Mouse (Mus musculus): ENCODE data around the gene Gm3776.
A peak's percentile ranks its signal among the peaks of the same experiment; 100 is the strongest.
"Not testable (repeated sequence)": the region's sequence is repeated elsewhere in the genome, so short reads cannot be mapped to it uniquely, and the experiment has no call there.

Gene Gm3776

GRCm38 (mm10) chr9:78256914-78257313 is at the start of gene Gm3776:
TSS of gene Gm3776 (plus strand) at chr9:78257129.
- DNase-seq (ENCODE audit: low spot score in 2 of 2), result not testable (repeated sequence)

GRCm38 (mm10) chr9:78208956-78209355 is 48.0 kb upstream of the Gm3776 start:
- DNase-seq (ENCODE audit: low spot score in 2 of 2), result no peak

GRCm38 (mm10) chr9:78210079-78210478 is 46.9 kb upstream of the Gm3776 start:
- no peak for DNase-seq (ENCODE audit: low spot score in 2 of 2)

GRCm38 (mm10) chr9:78210821-78211220 is 46.1 kb upstream of the Gm3776 start:
- DNase-seq (ENCODE audit: low spot score in 2 of 2), result no peak

DNA sequence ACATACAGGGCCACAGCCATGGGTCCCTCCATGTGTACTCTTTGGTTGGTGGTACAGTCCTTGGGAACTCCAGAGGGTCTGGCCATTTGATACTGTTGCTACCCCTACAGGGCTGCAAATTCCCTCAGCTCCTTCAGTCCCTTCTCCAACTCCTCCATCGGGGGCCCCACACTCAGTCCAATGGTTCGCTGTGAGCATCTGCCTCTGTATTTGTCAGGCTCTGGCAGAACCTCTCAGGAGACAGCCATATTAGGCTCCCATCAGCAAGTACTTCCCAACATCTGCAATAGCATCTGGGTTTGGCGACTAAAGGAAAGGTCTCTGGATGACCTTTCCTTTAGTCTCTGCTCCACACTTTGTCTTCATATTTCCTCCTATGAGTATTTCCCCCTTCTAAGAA is 45.4 kb upstream of the Gm3776 start:
- DNase-seq (ENCODE audit: low spot score in 2 of 2), result no peak

- DNase-seq (ENCODE audit: low spot score in 2 of 2), result no peak
These were observed 44.4 kb upstream of the Gm3776 start for GRCm38 (mm10) chr9:78212341-78213049.

- DNase-seq (ENCODE audit: low spot score in 2 of 2), result no peak
These were observed 39.9 kb upstream of the Gm3776 start for GRCm38 (mm10) chr9:78217074-78217473.

- DNase-seq (ENCODE audit: low spot score in 2 of 2), result no peak
These were observed 34.3 kb upstream of the Gm3776 start for GRCm38 (mm10) chr9:78222616-78223015.

- no peak for DNase-seq (ENCODE audit: low spot score in 2 of 2)
These were observed 33.6 kb upstream of the Gm3776 start for GRCm38 (mm10) chr9:78223221-78223902.

GRCm38 (mm10) chr9:78224418-78224817 is 32.5 kb upstream of the Gm3776 start:
- DNase-seq (ENCODE audit: low spot score in 2 of 2), result no peak

GRCm38 (mm10) chr9:78225304-78225703 is 31.6 kb upstream of the Gm3776 start:
- DNase-seq (ENCODE audit: low spot score in 2 of 2), result no peak

- no peak for DNase-seq (ENCODE audit: low spot score in 2 of 2)
These were observed 28.8 kb upstream of the Gm3776 start for GRCm38 (mm10) chr9:78228122-78228521.

- not testable (repeated sequence) for DNase-seq (ENCODE audit: low spot score in 2 of 2)
These were observed 27.3 kb upstream of the Gm3776 start for GRCm38 (mm10) chr9:78229658-78230057.

DNA sequence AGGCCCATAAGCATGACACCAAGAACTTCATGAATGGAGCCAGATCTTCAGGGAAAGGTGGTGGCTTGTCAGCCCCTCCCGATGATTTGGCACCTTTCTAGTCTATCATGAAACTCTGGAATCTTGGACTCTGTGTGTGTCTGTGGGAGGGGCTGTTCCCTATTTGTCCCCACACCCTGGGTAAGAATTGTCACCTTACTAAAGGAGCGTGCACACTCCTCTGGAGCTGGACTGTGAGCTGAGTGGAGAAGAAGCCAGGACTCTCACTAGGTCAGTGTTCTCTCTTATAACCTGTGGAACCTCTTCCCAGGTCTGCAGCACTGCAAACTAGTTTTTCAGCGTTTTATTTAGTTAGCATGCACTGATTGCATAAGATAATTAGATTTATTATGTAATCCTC is 26.5 kb upstream of the Gm3776 start, which contains the start of gene Gsta1:
Gene Gsta1, plus strand, starts transcription at position 196 of the 400 bp plus-strand sequence.
- DNase-seq (ENCODE audit: low spot score in 2 of 2), result not testable (repeated sequence)

- DNase-seq (ENCODE audit: low spot score in 2 of 2), result not testable (repeated sequence)
These were observed 23.7 kb upstream of the Gm3776 start for GRCm38 (mm10) chr9:78233121-78233695.

DNA sequence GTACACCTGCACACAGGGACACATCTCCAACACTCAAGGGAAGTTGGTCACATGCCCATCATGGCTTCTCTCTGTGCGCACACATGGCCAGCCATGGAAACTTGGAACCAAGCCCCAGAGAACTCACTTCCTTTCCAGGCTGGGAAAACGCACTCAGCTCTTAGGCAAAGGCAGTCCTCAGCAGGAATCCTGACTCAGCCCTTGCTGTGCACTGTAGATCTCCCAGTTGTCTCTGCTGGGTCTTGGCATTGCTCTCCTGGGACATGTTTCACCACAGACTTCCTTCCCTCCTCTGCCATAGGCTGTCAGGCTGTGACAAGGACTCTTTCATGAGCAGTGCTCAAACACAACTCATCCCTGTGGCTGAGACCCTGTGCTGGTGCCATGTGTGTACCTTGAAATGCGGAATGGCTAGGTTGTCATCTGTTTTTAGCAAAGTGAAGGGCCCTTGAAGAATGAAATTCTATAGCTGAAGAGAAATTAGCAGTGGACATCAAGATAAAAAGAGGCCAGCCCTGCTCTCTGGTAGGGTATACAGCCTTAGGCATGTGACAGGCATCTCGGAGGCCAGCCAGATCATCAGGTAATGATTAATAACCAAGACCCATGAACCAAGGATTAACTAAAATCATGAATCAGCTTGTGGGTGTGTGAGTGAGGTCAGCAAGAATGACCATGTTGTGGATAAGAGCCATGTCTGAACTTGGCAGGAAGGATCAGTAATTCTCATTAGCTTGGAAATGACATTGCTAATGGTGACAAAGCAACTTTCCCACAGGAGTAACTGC is 1.1 kb upstream of the Gm3776 start:
- not testable (repeated sequence) for DNase-seq (ENCODE audit: low spot score in 2 of 2)

DNA sequence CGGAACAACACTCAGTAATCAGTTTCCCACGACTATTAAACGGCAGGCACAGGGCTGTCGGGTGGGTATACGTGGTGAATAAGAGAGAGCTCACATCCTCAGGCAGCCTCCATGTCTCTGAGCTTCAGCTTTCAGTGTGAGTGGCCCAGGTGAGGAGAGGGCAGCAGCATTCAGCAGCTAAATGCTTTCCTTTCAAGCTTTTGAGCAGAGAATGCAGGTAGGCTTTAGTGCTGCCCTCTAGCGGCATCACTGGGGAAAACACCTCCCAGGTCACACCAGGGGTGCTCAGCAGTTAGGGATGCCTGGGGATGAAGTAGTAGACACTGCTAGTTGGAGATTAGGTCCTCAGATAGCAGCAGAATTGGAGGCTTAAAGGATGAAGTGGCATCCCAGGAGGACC is 2.8 kb downstream of the Gm3776 start:
- DNase-seq (ENCODE audit: low spot score in 2 of 2), result peak; percentile 27 to 73

GRCm38 (mm10) chr9:78270945-78271344 is 14.0 kb downstream of the Gm3776 start:
- DNase-seq (ENCODE audit: low spot score in 2 of 2), result not testable (repeated sequence)

- not testable (repeated sequence) for DNase-seq (ENCODE audit: low spot score in 2 of 2)
These were observed 25.2 kb downstream of the Gm3776 start for GRCm38 (mm10) chr9:78282002-78282711.

DNA sequence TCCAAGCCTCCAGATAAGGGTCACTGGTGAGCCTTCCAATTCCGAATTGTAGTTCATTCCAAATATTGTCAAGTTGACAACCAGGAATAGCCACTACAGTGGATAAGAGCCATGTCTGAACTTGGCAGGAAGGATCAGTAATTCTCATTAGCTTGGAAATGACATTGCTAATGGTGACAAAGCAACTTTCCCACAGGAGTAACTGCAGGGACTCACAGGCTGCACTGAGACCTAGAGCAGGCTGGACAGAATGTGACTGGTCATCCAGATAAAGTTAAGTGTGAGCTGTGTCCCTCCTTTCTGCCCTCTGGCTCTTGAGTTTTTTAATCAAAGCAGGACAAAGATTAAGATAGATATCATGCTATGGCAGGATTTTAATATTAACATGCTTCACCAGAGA is 32.1 kb downstream of the Gm3776 start:
- DNase-seq (ENCODE audit: low spot score in 2 of 2), result not testable (repeated sequence)

DNA sequence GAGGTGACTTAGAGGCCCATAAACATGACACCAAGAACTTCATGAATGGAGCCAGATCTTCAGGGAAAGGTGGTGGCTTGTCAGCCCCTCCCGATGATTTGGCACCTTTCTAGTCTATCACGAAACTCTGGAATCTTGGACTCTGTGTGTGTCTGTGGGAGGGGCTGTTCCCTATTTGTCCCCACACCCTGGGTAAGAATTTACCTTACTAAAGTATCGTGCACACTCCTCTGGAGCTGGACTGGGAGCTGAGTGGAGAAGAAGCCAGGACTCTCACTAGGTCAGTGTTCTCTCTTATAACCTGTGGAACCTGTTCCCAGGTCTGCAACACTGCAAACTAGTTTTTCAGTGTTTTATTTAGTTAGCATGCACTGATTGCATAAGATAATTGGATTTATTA is 32.8 kb downstream of the Gm3776 start, which contains the start of gene Gm10639:
Gene Gm10639, plus strand, starts transcription at position 201 of the 400 bp plus-strand sequence.
- DNase-seq (ENCODE audit: low spot score in 2 of 2), result not testable (repeated sequence)
